Mouse (Mus musculus): ENCODE results near the gene Nlrc5. TPM values are rescaled to one million over a fixed set of nuclear protein-coding genes. Genes with fewer than 3 reads are reported as not detected.
A peak's percentile ranks its signal among the peaks of the same experiment; 100 is the strongest.

Gene Nlrc5
- total RNA-seq, 4 experiments from 2014 or later: 1.7 to 3.1 (median 2.0) TPM

DNA sequence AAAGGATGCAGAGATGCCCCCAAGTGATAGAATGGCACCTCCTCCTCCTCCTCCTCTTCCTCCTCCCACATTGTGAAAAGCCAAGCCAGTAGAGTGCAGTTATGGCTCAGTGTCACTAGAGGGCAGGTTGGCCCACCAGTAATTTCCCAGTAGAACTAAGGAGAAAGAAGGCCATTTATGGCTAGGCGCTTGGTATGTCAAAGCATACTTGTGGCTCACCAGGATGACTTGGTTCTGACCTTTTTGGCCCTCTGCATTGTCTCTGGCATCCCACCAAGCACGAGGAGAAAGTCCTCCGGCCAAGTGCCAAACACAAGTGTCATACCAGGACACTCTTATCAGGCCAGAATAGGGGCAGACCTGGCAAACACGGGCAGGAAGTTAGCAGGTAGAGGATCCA is 94.1 kb downstream of the Nlrc5 start:
- DNase-seq (ENCODE audit: low spot score): peak; percentile 53

DNA sequence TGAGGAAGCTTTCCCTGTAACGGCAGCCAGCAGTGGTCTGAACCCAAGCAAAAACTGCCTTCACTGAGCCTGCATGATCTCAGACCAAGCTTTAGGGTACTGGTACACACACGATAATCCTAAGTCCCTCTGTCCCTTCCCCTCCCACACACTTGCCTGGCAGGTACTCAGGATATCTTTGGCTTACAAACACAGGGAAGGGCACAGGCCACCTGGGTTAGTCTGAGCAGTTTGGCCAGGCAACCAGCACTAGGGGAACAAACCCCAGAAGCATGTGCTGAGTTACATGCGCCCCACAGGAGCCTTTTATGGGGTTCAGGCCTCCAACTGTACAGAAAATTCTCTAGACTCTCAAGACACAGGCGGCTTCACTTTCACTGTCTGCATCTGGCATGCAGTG is 95.7 kb downstream of the Nlrc5 start:
- DNase-seq (ENCODE audit: low spot score): no peak

DNA sequence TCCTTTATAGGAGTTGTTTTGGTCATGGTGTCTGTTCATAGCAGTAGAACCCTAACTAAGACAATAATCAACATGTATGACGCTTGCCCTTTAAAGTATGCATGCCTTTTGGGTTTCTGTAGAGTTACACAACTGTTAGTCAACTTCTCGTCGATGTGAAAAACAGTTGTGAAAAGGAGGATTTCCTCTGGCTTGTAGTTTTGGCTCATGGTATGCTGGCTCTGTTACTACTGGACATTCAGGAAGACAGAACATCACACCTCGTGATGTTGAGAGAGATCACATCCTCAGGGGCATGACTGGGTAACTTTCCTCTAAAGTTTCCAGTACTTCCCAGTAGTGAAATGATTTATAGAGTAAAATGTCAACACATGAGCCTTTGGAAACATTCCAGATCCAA is 96.5 kb downstream of the Nlrc5 start:
- DNase-seq (ENCODE audit: low spot score): no peak

DNA sequence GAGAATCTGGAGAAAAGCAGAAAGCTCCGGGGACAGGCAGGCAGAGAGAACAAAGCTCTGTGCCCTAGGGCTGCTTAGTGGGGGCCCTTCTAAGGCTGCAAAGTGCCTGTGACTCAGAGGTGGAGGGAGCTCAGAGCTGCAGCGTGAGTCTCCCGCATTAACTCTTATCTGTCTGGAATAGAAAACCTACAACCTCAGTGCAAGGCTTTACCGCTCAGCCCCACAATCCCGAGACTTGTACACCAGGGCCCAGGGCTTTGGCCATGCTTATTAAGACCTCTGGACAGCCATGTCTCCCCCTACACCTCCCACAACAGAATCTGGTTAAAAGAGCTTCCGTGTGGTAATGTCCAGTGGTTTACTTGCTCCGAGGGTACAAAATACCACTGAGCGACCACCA is 97.8 kb downstream of the Nlrc5 start:
- no peak for DNase-seq (ENCODE audit: low spot score)

DNA sequence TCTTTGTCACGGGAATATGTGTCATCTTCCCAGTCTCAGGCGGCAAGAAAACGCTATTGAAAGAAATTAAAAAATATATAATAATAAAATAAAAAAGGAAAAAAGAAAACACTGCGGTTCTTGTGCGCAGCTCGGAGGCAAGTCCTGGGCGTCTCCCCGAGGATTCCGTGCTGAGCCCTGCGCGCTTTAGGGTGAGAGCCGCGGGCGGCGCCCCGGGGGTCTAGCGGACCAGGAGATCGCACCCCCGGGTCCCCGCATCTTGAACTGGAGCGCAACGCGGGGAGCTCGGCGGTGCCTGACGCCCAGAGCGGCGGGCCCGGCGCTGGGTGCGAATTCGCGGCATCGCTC is 98.3 kb downstream of the Nlrc5 start:
- DNase-seq (ENCODE audit: low spot score): no peak

DNA sequence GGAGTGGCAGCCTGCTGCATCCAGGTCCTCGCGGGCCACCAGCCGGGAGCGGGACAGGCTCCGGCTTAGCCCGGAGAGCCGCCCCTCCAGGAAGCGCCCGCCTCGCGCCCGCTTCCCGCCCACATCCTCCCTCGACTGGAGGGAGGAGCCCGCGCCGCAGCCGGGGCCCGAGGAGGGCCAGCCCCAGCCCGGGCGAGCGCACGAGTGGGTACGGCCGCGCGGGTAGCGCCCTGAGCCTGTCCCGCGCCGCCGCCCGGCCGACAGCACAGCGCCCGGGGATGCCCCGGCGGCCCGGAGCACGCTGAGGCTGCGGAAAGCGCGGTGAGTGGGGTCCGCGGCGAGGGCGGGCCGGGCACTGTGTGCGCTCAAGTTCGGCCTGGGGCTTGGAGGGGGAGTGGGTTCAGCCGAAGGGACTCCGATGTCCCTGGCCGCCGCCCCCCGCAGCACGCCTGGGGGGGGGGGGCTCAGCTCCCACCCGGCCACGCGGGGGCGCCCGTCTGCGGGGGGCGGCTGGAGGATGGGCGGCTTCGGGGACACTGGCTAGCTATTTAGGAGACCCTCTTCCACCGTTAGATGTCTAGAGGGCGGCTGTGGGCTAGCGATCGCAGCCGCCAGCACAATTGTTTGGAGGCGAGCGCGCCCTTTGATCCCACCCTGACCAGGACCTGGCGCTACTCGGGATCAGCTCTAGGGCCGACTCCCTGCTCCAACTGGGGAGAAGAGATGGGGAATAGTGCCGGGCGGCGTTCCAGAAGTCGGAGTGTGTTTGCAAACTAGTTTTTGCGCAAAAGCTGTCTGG is 98.9 kb downstream of the Nlrc5 start, which contains the start of gene Cpne2:
Gene Cpne2, plus strand, starts transcription at position 118 of the 799 bp plus-strand sequence.
- DNase-seq (ENCODE audit: low spot score): peak; percentile 64

DNA sequence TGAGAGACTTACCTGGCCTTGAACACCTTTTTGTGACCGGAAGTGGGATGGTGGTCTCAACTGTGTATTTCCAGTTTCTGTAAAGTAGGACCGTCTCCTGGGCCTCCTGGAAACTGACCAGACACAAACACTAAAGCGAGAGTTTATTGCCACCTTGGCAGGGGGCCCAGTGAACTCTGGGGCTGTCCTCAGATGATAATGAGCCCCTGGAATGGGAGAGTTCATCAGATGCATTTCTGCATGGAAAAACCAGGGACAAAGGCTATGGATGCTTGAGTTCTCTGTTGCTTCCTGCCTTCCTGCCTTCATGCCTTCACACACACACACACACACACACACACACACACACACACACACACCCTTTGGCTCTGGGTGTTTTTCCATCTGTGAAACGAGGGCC is 100.5 kb downstream of the Nlrc5 start:
- no peak for DNase-seq (ENCODE audit: low spot score)

DNA sequence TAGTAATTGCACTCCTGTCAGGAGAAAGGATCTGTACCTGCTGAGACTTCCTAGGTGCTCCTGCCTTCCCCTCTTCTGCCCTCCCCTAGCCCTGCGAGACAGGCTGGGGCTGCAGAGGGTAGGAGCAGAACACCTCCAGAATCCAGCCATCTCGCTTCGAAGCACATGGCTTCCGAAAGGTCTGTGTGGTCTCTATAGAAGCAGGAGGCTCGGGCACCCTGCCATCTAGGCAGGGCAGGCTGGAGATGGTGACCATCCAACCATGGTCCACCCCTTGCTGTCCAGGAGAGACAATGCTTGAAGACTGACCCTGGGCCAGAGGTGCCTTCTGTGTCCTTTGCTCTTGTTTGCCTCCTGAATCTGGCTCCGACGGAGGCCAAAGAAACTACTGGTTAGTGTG is 101.5 kb downstream of the Nlrc5 start:
- DNase-seq (ENCODE audit: low spot score): no peak

DNA sequence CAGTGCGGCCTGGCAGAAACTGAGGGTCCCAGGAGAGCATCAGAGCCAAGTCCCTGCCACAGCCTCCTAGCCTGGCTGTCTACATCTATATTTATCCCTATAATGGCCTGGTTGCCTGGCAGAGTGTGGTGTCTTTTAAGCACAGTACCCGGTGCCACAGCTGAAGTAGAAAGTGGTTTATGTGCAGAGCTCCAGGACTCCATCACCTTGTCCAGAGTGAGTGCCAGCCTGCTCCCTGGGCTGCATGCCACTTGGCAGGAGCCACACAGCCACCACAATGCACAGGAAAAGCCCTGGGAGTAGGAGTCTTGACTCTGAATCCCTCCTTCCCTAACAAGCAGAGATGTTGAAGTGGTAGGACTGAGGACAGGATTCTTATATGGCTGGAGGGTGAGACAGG is 103.3 kb downstream of the Nlrc5 start:
- DNase-seq (ENCODE audit: low spot score): no peak

DNA sequence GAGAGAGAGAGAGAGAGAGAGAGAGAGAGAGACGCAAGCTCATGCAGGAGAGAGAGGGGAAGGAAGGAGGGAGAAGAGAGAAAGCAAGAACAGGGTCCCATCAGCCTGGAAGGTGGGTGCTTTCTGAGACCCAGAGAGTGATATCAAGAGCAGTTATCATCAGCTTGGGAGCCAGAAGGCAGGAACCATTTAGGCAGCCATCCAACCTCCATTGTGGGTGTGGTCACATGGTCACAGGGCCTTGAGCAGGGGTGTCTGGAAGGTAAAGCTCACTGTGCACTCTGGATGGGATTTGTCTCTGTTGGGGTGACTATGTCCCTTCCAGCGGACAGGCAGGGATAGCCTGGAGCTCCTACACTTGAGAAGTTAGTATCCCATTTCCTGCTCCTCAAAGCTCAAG is 105.9 kb downstream of the Nlrc5 start:
- no peak for DNase-seq (ENCODE audit: low spot score)

DNA sequence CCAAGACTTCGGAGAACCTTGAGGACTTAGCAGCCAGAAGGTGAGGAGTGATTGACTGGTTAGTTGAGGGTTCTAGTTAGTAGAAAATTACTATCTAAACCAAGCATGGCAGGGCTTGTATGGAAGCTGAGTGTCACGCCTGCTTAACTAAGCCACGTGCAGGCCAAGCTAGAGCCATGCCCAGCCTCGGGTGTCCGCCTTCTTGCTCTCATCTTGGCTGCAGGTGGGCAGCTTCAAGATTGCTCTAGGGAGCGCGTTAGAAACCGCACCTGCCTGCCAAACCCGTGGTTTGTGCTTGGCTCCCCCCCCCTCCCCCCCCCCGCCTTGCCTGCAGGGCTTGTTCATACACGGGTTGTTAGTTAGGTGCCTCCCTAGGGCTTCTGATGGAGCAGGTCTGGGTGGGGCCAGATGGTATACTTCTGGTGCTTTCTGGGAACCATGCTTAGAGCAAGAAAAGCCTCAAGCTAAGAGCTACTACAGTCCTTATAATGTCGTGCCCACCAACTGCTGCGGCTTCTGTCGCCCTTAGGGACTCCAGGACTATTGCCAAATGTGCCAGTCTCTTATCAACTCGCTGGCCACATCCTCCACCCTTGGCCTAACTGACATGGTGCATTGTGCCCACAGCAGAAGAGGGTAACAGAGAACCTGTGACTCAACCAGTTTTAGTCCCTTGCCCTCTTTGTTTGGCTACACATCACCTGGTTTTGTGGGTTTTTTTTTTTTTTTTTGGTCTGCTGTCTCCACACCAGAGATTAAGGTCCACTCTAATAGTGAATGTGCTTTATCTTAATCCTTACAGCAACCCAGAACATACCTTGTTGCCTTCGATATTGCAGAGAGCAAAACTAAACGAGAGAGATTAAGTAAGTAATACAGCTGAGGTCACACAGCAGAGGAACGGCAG is 107.0 kb downstream of the Nlrc5 start:
- no peak for DNase-seq (ENCODE audit: low spot score)

DNA sequence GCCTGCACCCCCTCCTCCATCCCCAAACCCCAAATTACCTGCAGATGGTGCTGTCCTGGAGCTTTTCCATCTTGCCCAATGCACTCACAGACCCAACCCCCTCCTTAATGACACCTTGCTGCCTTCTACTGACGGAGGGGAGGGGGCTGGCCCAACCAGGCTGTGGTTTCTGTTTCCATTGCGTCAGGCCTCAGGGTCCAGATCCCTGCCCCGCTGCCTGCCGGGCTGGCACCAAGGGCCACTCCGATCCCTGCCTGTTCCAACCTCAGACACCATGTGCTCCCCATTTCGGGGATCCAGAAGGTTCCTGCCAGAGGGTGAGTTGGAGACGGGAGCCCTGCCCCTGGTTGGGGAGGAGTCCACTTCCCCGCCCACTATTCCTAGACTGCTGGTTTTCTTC is 109.8 kb downstream of the Nlrc5 start:
- no peak for DNase-seq (ENCODE audit: low spot score)

DNA sequence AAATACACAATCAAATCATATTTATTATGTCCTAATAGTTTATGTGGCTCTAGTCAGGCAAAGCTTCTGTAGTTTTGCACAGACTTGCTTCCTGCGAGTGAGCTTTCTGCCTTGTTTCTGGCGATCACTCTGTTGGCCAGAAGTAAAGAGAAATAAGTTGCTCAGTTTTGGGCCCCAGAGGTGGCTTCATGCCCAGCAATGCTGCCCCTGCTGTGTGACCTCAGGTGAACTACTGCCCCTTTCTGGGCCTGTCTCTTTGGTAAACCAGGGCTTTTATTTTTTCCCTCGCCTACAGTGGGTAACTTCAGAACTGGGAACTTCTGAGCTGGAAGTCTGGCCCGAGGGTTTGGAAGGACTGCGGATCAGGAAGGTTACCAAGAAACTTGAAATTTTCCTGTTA is 114.9 kb downstream of the Nlrc5 start:
- no peak for DNase-seq (ENCODE audit: low spot score)

DNA sequence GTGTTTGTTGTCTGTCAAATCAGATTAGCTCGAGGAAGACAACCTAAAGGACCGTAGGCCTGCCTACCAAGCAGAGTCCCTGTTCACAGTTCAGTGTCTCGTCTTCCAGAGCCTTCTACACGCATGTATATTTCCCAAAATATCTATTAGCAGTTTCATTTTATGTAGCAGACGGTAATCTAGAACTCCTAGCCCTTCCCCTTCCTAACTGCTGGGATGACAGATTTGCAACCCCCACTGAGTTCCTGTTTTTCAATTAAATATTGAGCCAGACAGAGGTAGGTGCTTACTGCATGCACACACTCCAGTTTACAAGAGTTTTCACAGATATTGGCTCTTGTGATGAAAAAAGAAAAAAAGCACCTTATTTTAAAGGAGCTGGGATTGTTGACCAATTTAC is 115.3 kb downstream of the Nlrc5 start:
- no peak for DNase-seq (ENCODE audit: low spot score)

DNA sequence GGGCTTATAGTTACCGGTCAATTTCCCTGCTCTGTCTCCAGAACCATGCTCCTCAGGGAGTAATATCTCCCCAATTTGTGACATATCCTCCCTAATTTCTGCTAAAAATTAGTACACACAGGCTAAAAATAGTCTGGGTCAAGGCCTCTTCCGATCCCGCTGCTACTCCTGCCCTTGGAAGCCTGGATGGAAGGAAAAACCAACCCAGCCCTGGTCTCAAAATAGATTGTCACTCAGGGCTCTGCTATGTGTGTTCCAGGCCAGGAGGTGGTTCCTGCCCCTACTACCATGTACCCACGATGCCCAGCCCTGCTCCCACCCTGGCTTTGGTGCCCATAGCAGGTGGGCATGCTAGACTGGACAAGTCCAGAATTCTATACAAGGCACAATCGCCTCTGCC is 115.8 kb downstream of the Nlrc5 start:
- peak; percentile 36 for DNase-seq (ENCODE audit: low spot score)

DNA sequence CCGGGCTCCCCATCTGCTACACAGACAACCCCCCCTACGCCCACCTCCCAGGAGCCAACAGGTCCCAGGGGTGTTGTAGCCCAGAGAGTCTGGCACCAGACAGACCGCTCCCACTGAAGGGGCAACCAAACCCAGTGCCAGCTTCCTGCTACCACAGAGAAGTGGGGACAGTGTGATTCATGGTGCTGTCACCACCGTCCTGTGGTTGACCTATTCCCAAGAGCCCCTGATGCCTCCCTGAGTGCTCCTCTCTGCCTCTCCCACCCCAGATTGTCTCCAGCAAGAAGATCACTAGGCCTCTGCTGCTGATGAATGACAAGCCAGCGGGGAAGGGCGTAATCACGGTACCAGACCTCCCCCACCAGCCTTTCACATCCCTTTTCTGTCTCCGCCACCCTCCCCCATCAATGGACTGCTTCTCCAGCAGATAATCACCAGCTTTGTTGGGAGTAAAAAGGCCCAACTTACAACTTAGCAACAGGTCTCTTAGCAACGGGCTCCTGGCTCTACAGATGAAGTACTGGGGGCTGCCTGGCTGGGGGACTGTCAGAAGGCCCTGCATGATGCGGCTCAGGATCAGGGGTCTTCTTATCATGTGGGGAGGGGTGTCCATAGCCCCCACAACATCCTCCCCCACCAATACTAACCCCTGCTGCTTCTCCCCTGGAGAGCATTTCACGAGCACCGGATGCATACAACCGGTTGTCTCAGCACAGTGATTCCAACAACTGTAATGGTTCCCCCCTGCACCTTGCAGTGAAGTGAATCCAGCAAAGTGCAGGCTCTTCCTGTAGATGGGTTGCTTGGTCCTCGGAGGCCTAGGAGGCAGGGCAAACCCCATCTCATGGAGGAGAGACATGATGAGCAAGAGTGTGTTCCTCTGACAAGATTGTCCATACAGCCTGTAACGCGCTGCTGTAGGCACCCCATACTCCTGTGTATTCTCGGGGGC is 117.6 kb downstream of the Nlrc5 start:
- no peak for DNase-seq (ENCODE audit: low spot score)

DNA sequence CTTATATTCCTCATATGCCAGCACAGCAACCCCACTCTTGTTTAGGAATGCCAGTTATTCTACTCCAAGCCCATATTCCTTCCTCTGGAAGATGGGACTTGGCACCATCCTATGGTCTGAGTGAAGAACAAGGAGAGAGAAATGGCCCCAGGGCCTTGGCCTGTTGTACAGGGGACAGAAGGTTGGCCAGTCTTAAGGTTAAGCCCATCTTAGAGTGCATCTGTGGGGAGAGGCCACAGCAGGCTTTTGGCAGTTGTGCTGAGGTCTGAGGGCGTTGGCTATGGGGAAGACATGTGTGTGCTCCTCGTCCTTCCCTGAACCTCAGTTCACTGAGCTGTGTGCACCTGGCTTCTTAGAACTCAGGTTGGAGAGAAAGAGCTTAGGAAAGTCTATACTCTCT is 118.5 kb downstream of the Nlrc5 start:
- no peak for DNase-seq (ENCODE audit: low spot score)

DNA sequence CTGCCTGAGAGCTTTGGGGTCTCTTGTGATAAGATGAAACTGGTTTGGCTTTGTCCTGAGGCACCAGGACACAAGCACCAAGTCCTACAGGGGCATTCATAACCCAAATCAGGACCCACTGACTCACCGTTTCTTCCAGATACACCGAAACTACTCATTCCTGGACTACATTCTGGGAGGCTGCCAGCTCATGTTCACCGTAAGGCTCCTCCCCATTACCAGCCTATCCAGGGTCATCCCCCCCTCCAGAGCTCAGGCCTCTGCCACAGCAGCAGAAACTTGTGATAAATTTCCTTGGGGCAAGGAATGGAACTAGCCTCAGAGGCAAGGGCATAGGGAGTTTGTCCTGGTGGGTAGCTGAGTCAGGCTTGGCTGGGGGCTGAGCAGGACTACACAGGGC is 123.1 kb downstream of the Nlrc5 start:
- DNase-seq (ENCODE audit: low spot score): no peak

DNA sequence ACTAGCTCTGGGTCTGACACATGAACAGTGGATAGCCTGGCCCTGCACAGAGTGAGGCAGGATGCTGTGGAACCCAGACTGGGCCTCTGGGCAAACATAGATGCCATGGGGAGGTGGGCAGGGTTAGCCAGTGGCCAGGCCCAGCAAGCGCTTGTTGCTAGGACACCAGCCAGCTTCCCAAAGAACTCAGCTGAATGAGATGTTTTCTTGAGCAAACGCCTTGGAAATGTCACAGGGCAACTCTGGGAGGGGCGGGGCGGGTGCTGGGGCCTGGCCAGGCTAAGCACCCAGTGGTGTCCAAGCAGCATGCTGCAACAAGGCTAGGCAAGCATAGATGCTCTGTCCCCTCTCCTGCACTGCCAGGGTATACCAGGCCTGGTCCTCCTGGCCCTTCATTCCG is 127.1 kb downstream of the Nlrc5 start:
- DNase-seq (ENCODE audit: low spot score): no peak

DNA sequence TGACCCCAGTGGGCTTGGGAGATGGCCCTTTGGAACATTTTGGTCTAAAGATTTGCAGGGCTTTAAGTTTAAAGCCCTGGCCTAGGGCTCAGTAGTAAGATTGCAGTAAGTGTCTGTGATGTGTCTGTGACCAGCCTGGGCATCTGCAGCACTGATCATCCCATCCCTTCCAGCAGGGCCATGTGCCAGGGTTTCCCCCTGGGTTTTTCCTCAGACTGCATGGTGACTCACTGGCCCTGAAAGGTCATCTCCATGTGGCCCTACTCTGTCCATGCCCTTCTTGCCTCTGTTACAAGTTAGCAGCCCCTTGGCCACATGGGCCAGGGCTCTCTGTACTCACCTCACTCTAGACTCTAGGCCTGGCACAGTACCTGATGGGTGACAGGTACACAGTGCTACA is 130.3 kb downstream of the Nlrc5 start:
- no peak for DNase-seq (ENCODE audit: low spot score)

DNA sequence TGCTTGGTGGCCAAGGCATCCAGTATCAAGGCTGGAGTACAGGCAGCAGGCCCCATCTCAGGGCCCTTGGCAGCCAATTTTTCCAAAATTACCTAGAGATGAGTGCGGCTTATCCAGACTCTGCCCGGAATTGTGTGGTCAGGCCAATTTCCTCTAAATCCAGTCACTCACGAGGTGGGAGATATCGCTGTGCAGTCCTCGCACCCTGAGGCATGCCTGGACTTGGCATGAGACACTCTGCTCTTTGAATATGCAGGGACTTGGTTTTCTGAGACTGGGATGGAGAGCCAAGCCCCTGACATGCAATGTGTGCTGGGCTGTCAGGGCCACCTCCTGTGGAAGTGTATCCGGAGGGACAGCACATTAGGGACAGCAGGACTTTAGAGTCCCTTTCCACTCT is 131.9 kb downstream of the Nlrc5 start:
- DNase-seq (ENCODE audit: low spot score): no peak
